Mouse (Mus musculus) c-Kit-negative CD71-positive TER-119-positive erythroid progenitor cells, embryonic 14.5 days (primary cell): Measurements from ENCODE around the gene Cerk.
"Not testable (repeated sequence)": the region's sequence is repeated elsewhere in the genome, so short reads cannot be mapped to it uniquely, and the experiment has no call there.

ENCODE experiments used
- DNase-seq: peaks from one replicate; pipeline ENCODE4 v3.0.0-alpha.2; 2013; ENCODE audit warnings: low read depth, low spot score

Cerk gene

DNA sequence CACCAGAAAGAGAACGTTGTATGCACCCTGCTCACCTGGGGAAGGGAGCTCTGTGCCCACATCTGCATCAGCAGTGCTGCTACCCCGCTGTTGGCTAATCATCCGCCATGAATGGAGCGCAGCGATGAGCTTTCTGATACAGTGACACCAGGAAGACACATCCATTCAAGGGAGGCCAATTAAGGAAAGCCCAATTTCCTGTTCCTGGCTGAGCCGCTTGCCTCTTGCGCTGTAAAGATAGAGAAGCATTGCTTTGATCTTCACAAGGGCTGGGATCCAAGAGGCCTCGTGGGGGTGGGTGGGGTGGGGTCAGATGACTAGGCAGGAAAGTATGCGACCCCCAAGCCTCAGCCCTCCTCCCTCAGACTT is 72.6 kb downstream of the Cerk start:
- no peak for DNase-seq

DNA sequence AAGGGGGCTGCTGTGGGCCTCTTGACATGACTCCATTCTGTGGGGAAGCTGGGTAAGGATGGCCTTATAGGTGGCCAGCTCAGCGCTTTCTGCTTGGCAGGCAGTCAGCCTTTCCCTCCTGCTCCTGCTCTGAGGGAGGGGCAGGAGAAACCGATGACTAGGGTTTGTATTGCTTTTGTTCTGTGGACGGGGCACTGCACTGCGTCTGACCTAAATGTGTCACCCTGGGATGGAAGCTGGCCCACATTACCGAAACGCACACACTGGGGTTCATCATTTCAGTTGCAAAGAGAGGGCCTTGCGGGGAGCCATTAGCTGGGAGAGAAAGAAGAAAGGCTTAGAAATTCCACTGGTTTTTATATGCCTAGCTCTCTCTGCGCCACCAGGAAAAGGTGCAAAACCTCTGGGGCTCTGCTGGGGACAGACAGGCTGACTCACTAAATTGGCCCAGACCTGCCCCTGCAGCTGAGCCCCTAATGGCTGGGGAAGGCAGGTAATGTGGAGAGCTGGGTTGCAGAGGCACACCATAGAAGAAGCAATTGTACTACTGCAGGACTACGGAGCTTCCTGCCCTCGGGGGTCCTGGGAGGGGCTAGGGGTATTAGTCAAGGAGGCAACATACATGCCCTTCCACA is 73.1 kb downstream of the Cerk start:
- no peak for DNase-seq

DNA sequence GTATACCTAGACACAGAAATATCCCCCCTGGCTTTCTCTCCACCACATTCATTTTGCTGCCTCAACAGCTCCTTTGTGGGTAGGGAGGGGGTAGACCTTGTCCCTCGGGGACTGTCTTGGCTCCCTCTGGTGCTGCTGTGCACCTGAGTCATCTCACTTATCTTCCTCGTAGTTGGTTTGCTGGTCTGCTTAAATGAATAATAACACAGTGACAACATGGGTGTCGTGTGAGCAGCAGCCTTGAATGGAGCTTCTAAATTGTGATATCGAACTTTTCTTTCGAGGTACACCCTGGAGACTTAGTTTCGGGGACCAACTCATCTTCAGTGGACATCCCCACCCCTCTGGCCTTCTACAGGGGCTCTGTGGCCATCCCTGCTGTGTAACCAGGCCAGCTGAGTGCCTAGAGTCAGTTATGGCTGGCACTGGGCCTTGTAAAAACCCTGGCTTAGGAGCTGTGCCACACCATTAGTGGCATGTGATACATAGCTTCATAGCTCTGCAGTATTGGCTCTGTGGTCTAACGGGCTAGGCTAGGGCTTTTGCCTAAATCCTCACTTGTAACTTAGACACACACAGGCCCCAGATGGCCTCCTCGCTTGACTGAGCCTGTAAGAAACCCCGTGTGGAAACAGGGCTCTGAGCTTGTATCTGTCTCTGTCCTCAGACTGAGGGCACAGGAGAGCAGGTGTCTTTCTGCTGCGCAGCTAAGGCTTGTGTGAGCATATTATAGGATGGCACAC is 75.4 kb downstream of the Cerk start:
- DNase-seq = no peak

DNA sequence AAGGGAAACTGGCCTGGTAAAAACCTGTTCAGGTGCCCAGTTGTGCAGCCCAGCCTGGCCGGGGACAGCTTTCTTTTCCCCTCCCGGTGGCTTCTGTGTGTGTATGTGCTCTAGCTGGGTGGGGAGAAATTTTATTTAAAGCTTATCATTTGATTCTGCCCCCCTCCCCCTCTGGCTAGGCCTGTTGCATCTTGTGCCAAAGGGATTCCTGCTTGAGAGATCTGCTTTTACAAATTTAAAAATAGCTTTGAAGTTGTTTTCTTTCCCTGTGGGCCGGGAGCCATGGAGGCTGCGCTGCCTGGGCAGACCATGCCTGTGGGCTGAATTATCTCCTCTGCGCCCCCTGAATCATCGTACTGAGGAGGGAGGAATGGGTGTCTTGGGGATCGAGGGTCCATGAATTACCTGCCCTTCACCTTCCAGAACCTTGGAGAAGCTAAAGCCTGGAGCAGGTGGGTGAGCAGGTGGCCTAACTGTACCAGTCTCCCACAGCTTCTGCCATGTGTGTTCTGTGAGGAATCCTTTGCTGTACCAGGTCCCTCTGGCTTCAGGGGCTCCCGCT is 76.2 kb downstream of the Cerk start:
- no peak for DNase-seq

DNA sequence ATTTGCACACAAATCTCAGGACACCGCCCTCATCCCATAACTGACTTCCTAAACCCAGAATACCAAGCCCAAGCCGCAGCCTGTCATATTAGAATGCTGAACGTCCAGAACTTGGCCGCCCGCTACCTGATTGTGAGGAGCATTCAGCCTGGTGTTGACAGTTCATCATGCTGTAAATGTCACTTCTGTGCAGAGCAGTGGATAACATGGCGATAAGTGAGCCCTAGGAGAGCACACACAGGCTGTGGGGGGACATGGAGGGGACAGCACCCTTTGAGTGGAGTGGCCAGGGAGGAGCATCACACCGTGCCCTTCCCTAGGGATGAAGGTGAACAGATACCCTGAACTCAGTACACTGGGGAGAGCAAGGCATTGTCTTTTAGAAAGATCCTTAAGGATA is 76.7 kb downstream of the Cerk start:
- DNase-seq = no peak

DNA sequence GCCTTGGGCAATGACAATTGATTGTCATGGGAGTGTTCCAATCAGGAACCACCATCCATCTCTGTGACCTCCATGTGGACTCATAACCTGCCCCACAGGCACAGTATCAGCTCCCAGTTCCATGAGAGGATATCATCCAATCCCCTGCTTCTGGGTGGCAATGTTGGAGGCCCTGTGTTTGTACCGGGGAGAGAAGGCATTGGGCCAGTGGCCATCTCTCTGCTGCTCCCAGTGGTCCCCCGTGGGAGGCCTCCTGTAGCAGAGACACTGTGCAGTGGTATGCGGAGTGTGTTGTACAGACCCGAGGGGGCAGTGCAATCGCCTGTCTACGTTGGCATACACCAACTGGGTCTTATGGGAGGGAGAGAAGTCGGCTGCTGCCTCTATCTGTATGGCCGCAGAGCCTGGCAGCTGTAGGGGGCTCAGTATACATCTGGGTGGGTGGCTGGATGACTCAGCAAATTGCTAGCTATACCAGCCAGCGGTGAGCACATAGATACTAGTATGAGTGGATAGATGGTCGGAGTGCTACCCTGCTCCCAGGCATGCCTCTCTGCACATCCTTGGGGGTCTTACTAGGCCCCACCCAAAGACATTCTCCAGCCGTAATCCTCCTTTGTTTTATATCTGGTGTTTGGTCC is 78.0 kb downstream of the Cerk start:
- peak; percentile 48 for DNase-seq

DNA sequence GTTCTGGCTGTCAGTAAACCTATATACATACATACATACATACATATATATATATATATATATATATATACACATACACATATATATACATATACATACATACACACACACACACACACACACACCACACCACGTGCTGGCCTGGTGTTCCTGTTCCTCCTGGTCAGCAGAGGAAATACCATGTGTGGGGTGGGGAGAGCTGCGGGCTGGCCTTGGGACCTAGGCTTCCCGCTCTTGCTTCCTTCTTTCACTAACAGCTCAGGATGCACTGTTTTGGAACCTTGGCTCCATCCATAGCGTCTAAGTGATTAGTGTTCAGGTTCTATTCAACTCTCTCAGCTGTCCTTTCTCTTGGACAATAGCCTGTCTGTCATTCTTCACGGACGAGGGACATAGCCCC is 80.2 kb downstream of the Cerk start:
- no peak for DNase-seq

DNA sequence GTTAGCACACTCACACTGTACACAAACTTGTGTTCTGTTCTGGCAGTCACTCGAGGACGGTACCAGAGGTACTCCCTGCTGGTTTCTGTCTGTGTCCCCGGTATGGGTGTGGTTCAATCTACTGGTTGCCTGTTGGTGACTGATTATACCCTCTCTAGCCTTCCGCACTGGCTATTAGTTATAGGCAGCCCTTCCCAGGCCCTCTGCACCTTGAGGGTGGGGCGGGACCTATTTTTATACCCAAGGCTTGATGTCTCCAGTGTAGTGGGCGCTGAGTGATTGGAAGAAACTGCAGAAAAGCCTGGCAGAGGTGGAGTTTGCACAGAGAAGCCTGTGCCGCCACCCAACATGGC is 80.6 kb downstream of the Cerk start:
- DNase-seq = peak; percentile 92

DNA sequence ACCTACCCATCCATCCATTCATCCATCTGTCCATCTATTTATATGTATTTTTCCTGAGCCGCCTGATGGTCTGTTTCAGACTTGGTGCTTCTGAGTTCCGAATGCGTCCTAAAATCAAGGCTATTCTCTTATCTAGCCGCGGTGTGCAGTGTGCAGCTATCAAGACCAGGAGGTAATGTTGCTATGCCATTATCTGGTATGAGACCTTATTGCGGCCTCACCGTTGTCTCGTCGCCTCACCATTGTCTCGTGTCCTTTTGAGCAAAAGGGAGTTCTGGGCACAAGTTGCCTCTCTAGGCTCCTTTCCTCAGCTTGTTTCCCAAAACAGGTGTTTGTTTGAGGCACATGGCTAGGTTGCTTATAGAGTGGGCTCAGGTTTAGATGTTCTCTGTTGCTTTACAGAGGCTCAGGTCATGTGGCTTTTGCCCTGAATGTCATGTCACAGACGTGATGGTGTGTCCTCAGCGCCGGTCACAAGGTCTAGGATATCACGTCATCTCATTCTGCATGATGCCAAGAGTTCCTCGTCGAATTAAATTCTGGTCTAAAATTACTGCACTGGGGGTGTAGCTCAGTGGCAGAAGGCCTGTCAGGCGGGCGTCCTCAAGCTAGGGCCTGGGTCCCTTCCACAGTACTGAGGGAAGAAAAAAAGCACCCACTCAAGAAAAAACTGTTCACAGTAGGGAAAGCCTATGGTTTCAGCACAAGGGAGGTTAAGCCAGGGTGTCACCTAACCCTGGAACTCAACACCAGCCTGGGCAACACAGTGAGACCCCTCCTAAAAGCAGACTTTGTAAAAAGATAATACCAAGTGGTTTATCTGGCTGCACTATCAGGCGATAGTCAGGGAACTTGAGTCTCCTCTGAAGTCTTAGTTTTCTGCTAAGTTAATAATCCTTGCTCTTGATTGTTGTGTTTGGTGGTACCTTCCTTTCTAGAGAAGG is 81.3 kb downstream of the Cerk start:
- DNase-seq = peak; percentile 39

DNA sequence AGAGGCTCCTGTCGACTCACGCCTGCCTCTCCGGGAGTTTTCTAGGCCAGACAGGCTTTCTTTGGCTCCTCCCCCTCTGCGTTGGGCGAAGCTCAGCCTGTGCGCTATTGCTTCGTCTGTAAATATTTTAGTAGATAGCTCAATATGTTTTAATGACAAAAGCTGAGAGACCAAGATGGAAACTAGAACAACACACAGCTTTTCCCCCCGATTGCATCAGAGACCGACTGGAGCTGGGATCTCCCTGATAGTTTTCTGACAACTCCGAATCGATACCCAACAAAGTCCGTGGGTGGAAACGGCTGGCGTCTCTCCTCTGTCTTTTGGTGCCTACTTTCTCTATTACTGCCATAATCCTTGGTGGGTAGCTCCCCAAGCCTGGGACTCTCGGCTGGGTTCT is 83.6 kb downstream of the Cerk start:
- DNase-seq = no peak

DNA sequence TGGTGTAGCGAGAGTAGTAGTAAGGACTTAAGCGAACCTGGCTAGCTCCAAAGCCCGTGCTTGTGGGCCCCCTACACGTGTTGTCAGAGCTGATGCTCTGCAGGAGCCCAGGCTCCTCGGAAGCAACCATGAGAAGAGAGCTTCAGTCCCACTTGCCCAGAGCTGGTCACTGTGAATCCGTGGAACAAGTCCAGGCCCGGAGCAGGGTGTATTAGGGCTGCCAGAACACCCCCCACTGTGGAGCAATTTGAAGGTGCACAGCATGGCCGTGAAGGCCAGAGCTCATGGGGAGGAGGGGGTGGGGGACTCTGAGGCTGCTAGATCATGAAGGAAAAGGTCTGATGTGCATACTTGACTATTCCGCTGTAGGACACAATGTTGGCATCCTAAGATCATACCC is 84.4 kb downstream of the Cerk start:
- no peak for DNase-seq

DNA sequence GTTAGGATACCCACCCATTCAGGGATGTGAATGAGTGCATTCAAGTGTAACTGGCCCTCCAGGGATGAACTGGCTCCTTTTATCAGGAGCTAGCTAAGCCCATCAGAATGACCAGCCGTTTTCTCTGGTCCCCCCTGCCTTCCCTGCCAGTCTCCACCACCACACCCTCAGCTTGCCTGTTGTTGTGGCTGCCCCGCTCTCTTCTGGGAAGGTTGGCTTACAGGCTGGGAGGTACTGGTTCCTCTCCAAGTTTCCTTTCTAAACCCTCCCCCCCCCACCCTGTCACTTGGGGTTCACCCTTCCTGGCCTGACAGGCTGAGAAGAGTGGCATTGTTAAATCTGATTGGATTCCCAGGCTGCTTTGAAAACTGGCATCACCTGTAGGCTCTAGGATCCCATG is 88.1 kb downstream of the Cerk start:
- DNase-seq = no peak

DNA sequence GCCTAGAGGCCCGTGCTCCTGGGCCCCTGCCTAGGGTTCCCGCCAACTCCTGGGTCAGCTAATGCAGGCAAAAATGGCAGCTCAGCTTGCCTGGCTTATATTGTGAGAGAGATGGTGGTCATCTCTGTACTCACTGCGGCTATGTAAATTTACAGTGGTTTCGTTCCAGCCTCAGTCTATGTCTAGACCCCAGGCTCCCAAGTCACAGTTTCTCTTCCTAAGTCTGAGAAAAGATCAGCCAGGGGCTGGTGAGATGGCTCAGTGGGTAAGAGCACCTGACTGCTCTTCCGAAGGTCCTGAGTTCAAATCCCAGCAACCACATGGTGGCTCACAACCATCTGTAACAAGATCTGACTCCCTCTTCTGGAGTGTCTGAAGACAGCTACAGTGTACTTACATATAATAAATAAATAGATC is 89.3 kb downstream of the Cerk start:
- not testable (repeated sequence) for DNase-seq

DNA sequence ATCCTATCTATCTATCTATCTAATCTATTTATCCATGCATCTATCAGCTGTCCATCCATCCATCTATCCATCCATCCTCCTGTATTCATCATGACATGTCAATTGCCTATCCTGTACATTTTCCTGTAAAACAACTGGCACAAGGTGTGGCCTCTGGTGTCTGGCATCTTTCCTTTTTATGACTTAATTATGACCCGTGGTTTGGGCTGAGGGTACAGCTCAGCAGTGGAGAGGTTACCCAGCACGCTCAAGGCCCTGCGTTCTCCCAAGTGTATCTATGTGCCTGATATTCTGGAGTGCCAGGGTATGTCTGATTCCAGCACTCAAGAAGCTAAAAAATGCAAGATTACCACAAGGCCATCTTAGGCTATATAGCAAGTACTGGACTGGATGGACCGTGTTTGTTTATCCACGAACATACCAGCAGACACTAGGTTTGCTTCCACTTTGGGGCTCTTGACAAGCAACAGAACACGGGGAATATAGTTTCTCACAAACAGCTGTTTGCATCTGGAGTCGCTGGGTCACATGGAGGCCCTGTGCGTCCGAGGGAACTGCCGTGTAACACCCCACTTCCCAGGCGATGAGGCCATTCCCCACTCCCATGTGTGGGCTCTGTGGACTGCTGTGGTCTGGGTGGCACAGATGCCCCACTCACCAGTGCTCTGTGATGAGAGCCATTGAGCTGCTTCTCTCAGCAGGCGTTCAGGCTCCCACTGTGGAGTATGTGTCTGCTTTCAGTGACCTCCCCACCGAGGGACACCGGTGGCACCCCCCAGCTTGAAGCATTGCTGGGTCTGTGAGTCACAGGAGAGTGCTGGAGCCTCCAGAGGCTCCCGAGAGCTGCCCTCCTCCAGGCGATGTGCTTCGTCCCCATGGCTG is 90.0 kb downstream of the Cerk start:
- DNase-seq = no peak

DNA sequence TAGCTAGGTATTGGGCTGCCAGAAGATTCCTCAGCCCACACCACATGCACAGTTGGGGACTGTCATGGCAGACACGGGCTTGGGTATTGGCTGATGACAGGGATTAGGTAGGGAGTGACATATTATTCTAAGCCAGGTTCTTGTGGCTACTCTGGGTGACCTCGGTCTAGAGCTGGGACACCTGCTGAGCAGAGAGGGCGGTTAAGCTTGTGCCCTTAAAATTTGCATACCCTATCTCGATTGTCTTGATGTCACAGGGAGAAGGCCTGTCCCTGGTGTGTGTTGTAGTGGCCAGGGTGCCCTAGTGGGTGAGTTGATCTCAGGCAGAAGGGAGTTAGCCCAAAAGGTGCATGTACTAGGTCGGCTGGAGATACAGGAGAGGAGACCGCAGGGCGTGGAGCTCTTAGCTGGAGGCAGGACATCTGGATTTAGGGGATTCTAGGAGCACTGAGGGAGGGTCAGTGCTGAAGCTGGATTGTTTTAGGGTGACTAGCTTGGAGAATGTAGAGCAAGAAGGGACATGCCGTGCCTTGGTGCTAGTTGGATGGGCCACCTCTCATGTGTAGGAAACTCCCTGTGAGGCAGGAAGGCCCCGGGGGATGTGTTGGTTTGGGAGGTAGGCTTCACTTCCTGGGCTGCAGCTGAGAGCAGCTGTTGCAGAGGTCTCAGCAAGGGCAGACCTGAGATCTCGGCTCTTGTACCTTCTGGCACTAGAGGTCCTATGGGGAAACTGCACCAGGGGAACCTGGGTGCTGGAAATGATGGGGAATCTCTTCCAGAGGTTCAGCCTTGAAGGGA is 91.4 kb downstream of the Cerk start:
- DNase-seq = no peak

DNA sequence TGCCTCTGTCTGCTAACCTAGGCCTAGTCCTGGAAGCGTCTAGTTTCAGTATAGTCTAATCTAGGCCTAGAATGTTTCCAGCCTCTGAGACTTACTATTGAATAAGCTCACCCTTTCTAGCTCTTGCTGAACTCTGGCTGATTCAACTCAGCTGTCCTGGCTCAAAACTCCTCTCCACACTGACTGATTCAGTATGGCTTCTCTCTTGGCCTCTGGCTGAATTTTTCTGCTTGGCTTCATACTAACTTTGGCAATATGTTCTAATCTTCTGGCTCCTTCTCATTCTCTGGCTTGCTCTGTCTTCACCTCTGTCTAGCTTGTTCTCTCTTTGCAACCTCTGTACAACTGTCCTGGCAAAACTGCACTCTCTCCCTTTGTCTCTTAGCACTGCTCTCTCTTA is 92.7 kb downstream of the Cerk start:
- no peak for DNase-seq

DNA sequence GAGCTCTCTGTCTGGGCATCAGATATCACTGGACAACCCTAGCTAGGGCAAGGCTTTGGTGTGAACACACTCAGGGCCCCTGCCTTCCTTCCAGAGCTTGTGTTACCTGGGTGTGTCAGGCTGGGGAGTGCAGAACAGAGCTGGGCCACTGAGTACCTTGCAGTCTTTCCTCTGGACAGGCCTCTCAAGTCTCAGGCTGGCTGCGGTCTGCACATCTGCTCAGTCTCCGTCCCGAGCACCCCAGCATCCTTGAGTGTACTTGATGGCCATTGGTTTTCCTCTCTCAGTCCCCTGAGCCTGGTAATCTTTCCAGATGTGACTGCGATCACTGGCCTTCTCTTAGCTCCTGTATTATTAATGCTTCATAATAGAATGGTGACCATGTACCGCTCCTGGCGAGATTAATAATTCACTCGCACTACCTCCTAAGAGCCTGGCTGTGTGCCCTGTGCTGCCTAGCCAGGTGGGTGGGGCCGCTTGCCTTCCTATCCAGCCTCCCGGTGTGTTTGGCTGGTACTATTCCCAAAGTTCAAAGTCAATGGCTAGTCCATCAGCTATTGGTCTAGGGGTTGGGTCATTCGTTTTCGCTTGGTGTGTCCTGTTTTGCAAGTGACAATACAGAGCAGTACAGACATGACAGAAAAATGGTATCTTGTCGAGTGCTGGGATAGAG is 93.8 kb downstream of the Cerk start:
- no peak for DNase-seq

DNA sequence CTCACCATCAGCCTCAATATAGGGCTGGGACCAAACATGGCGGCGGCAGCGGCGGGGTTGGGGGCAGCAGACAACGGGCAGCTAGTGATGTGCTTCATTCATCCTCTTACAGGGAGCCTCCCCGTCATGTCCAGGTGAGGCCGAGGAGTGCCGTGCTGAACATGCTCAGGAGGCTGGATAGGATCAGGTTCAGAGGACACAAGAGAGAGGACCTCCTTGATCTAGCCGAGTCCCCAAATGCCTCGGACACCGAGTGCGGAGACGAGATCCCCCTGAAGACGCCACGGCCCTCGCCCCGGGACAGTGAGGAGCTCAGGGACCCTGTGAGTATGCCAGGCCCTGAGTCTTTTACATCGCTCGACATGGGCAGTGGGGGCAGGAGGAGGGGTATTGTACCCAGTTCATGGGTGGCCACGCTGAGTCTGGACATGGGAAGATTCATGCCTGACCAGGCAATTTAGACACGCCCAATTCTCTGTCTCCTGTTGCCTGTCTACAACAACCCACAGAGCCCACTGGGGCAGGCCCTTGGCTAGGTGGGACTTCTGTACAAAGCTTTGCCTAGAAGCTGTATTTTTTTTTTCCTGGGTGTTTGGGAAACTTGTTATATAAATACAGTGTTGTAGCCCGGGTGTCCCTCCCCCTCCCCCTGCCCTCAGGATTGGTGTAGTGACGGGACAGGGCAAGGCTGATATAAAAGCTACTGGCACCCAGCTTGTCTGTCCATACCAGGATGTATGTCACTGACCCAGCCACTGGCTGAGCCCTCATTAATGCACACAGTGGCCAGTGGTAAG is 94.5 kb downstream of the Cerk start:
- DNase-seq = no peak

DNA sequence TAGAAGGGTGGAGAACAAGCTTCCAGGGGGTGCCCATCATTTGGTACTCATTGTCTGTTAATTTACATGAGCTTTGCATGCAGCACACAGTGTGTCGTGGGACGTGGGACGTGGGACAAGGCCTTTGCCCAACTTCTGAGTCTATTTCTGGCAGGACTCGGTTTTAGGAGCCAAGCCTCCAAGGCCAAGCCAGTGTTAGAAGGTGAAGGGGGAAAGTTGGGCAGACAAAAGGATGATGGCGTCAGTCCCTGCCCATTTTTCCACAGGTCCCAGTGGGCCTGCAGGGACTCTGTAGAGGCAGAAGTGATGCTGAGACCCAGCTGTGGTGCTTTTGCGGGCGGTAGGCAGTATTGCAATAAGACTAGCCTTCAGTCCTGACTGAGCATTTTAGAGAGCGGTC is 95.4 kb downstream of the Cerk start:
- DNase-seq = no peak
